Mouse (Mus musculus) monocyte, adult 5-6 weeks (primary cell): ENCODE measurements around the gene Gm3880. TPM values are rescaled to one million over a fixed set of nuclear protein-coding genes. Genes with fewer than 3 reads are reported as not detected.
A peak's percentile ranks its signal among the peaks of the same experiment; 100 is the strongest.
"Not testable (repeated sequence)": the region's sequence is repeated elsewhere in the genome, so short reads cannot be mapped to it uniquely, and the experiment has no call there.

Experiments used
- ATAC-seq: fragments of 153-309, 156-312 bp; replicated peaks from 2 replicates; pipeline ENCODE4 v1.8.0; 2017; ENCODE audit warnings: mild to moderate bottlenecking; ENCODE audit not compliant: low TSS enrichment, insufficient number of reproducible peaks, severe bottlenecking, poor library complexity, low FRiP score
- total RNA-seq: library from RNA; stranded (forward); fragments of 200-1000, 200-491, 200-594 nt; gene quantifications from 3 replicates; pipeline ENCODE4 v1.2.3, GENCODE M21; 2017

Gene Gm3880
- not detected in 3 replicates for total RNA-seq

GRCm38 (mm10) chrX:102686872-102687271 is at the start of gene Gm3880:
Gm3880 (minus strand) TSS chrX:102686972.
- ATAC-seq = not testable (repeated sequence)

GRCm38 (mm10) chrX:102724226-102724625 is 37.5 kb upstream of the Gm3880 start:
- ATAC-seq = not testable (repeated sequence)

- not testable (repeated sequence) for ATAC-seq
Measured at GRCm38 (mm10) chrX:102707535-102707934, 20.8 kb upstream of the Gm3880 start, which contains the start of the genes Gm9112 and Dmrtc1b. Gm9112 (minus strand) TSS chrX:102707635. Dmrtc1b (plus strand) TSS chrX:102707865.

GRCm38 (mm10) chrX:102700636-102701035 is 13.9 kb upstream of the Gm3880 start:
- not testable (repeated sequence) for ATAC-seq

- ATAC-seq = not testable (repeated sequence)
Measured at GRCm38 (mm10) chrX:102689252-102689651, 2.5 kb upstream of the Gm3880 start.

GRCm38 (mm10) chrX:102684706-102685105 is 2.1 kb downstream of the Gm3880 start:
- not testable (repeated sequence) for ATAC-seq

GRCm38 (mm10) chrX:102666641-102667040 is 20.1 kb downstream of the Gm3880 start:
- no peak for ATAC-seq

GRCm38 (mm10) chrX:102660712-102661111 is 26.1 kb downstream of the Gm3880 start:
- ATAC-seq = no peak

GRCm38 (mm10) chrX:102645691-102646090 is 41.1 kb downstream of the Gm3880 start:
- no peak for ATAC-seq

- no peak for ATAC-seq
Measured at GRCm38 (mm10) chrX:102645146-102645545, 41.6 kb downstream of the Gm3880 start.

- ATAC-seq = no peak
Measured at GRCm38 (mm10) chrX:102644573-102644951, 42.2 kb downstream of the Gm3880 start.

GRCm38 (mm10) chrX:102643823-102644572 is 42.8 kb downstream of the Gm3880 start, which contains the start of gene Phka1:
Phka1 (minus strand) TSS chrX:102644246.
- ATAC-seq = peak; percentile 85

Other genes starting within 250 kb of the Gm3880 start
- gene Hdac8, start 181.6 kb downstream of the Gm3880 start, total RNA-seq = 6.2 to 13.0 TPM (median 7.1 TPM) in 3 replicates
- 5.2 to 6.7 TPM (median 6.1 TPM) in 3 replicates for gene Phka1, start 42.7 kb downstream of the Gm3880 start, total RNA-seq
- gene Gm9112, start 20.7 kb upstream of the Gm3880 start, total RNA-seq = not detected in 3 replicates
- gene Dmrtc1b, start 20.9 kb upstream of the Gm3880 start, total RNA-seq = not detected in 3 replicates
- gene Dmrtc1c1, start 116.0 kb upstream of the Gm3880 start, total RNA-seq = not detected in 3 replicates
- gene Dmrtc1c2, start 167.6 kb upstream of the Gm3880 start, total RNA-seq = not detected in 3 replicates
- gene 1700031F05Rik, start 181.0 kb upstream of the Gm3880 start, total RNA-seq = not detected in 3 replicates
- gene Dmrtc1a, start 221.7 kb upstream of the Gm3880 start, total RNA-seq = not detected in 3 replicates
- gene 1700011M02Rik, start 221.9 kb upstream of the Gm3880 start, total RNA-seq = not detected in 3 replicates
- gene 1700018G05Rik, start 241.4 kb upstream of the Gm3880 start, total RNA-seq = not detected in 3 replicates